Mouse (Mus musculus): ENCODE data around the gene Tecpr2. TPM values are rescaled to one million over a fixed set of nuclear protein-coding genes. Genes with fewer than 3 reads are reported as not detected.

The Tecpr2 gene
- polyA plus RNA-seq, 1 experiment from 2014 or later: 8.3 TPM

GRCm38 (mm10) chr12:110986536-110987425 is 97.7 kb downstream of the Tecpr2 start:
- whole genome bisulfite sequencing: 82% methylated on average over 11 of the region's 11 CpGs
- Histone ChIP-seq H3K4me1 (peaks cover 7% of the 10 kb centered on the region), H3K27me3 (no peaks in the 10 kb centered on the region), H3K36me3 (replicated peaks) (no peaks in the 10 kb centered on the region), H3K9me3 (no peaks in the 10 kb centered on the region), H3K4me2 (no peak overlapping the region), H3K27ac (no peak overlapping the region), H3K4me3 (replicated peaks) (no peak overlapping the region), H3K9ac (no peak overlapping the region)
- ATAC-seq (ENCODE audit: low FRiP score): no peak

- Histone ChIP-seq H3K4me3 (replicated peaks) (no peak overlapping the region), H3K4me1 (peaks cover 12% of the 10 kb centered on the region), H3K27me3 (0 out of 2 replicates have a peak, but pooled peaks cover 1% of the 10 kb centered on the region), H3K9me3 (no peaks in the 10 kb centered on the region), H3K36me3 (replicated peaks) (no peaks in the 10 kb centered on the region), H3K9ac (no peak overlapping the region), H3K4me2 (no peak overlapping the region), H3K27ac (no peak overlapping the region)
- WGBS: 91% methylated on average over 3 of the region's 3 CpGs
- no peak for ATAC-seq (ENCODE audit: low FRiP score)
Measured at GRCm38 (mm10) chr12:110989409-110989808, 100.3 kb downstream of the Tecpr2 start.

DNA sequence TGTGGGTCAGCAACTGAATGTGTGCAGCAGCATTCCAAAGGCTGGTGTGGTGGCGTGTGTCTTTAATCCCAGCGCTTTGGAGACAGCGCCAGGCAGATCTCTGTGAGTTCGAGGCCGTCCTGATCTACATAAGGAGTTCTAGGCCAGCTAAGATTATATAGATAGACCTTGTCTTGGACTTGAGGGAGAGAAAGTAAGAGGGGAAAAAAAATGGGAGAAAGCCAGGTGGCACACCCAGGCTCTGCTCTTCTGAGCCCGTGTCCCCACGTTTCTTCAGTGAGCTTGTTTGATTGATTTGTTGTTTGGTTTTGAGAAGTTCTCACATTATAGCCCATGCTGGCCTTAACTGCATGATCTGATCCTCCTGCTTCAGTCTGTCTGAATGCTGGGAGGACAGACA is 101.4 kb downstream of the Tecpr2 start:
- 89% methylated on average over 7 of the region's 7 CpGs for WGBS
- H3K27me3 ChIP-seq: 0 out of 2 replicates have a peak, but pooled peaks cover 4% of the 10 kb centered on the region
- peaks cover 12% of the 10 kb centered on the region for H3K4me1 ChIP-seq
- H3K4me3 ChIP-seq (replicated peaks): no peak overlapping the region
- H3K36me3 ChIP-seq (replicated peaks): no peaks in the 10 kb centered on the region
- H3K9me3 ChIP-seq: no peaks in the 10 kb centered on the region
- H3K27ac ChIP-seq: no peak overlapping the region
- H3K4me2 ChIP-seq: no peak overlapping the region
- no peak overlapping the region for H3K9ac ChIP-seq
- no peak for ATAC-seq (ENCODE audit: low FRiP score)

GRCm38 (mm10) chr12:110991361-110992127 is 102.5 kb downstream of the Tecpr2 start:
- H3K27ac ChIP-seq: peak overlapping the region; percentile 58; the same call in 1 of the 2 replicates
- H3K9ac ChIP-seq: peak overlapping the region; percentile 59; the same call in 1 of the 2 replicates
- no peaks in the 10 kb centered on the region for H3K9me3 ChIP-seq
- 2% methylated on average over 23 of the region's 23 CpGs for WGBS
- peak overlapping the region; percentile 52 for H3K4me3 ChIP-seq (replicated peaks)
- peak overlapping the region; percentile 63 for H3K4me2 ChIP-seq
- H3K4me1 ChIP-seq: peaks cover 12% of the 10 kb centered on the region
- H3K36me3 ChIP-seq (replicated peaks): no peaks in the 10 kb centered on the region
- ATAC-seq (ENCODE audit: low FRiP score): peak; percentile 88
- 0 out of 2 replicates have a peak, but pooled peaks cover 4% of the 10 kb centered on the region for H3K27me3 ChIP-seq

DNA sequence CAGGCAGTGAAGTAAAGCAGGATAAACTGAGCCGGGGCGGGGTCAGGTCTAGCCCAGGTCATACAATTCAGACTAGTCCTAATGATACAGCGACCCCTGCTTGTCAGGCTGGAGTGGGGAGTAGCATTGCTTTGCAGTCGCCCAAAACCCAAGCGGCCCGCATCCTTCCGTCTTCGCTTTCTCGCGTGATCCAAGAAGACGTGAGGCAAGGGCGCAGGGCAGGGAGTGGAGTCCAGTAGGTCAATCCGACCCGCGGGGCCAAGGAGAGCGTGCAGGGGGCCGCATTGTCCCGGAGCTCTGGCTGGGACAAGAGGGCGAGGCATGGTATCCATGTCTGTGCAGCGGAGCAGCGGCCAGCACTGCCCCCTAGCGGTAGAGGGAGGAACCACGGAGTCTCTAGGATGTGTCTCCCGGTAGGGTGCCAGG is 103.1 kb downstream of the Tecpr2 start:
- peak overlapping the region; percentile 58; the same call in 1 of the 2 replicates for H3K27ac ChIP-seq
- peak overlapping the region; percentile 63 for H3K4me2 ChIP-seq
- peak; percentile 84 for ATAC-seq (ENCODE audit: low FRiP score)
- H3K4me1 ChIP-seq: peaks cover 12% of the 10 kb centered on the region
- H3K36me3 ChIP-seq (replicated peaks): no peaks in the 10 kb centered on the region
- WGBS: under 1% methylated on average over 24 of the region's 24 CpGs
- H3K9me3 ChIP-seq: no peaks in the 10 kb centered on the region
- H3K27me3 ChIP-seq: 0 out of 2 replicates have a peak, but pooled peaks cover 4% of the 10 kb centered on the region
- H3K4me3 ChIP-seq (replicated peaks): peak overlapping the region; percentile 52
- H3K9ac ChIP-seq: peak overlapping the region; percentile 59

- ATAC-seq (ENCODE audit: low FRiP score): no peak
- Histone ChIP-seq H3K4me1 (peaks cover 12% of the 10 kb centered on the region), H3K27ac (no peak overlapping the region), H3K9me3 (peaks cover under 1% of the 10 kb centered on the region; the same call in 1 of the 2 replicates), H3K9ac (no peak overlapping the region), H3K27me3 (0 out of 2 replicates have a peak, but pooled peaks cover 4% of the 10 kb centered on the region), H3K4me3 (replicated peaks) (no peak overlapping the region; the same call in 1 of the 2 replicates), H3K4me2 (peak overlapping the region; percentile 63), H3K36me3 (replicated peaks) (no peaks in the 10 kb centered on the region)
- WGBS: 86% methylated on average over 12 of the region's 12 CpGs
Measured at GRCm38 (mm10) chr12:110992771-110993170, 103.7 kb downstream of the Tecpr2 start.

- 91% methylated on average over 3 of the region's 3 CpGs for WGBS
- Histone ChIP-seq H3K27ac (no peak overlapping the region), H3K4me2 (no peak overlapping the region), H3K9ac (no peak overlapping the region), H3K27me3 (0 out of 2 replicates have a peak, but pooled peaks cover 4% of the 10 kb centered on the region), H3K4me1 (peaks cover 12% of the 10 kb centered on the region), H3K4me3 (replicated peaks) (no peak overlapping the region), H3K9me3 (peaks cover 5% of the 10 kb centered on the region; the same call in 1 of the 2 replicates), H3K36me3 (replicated peaks) (no peaks in the 10 kb centered on the region)
- ATAC-seq (ENCODE audit: low FRiP score): no peak
Measured at GRCm38 (mm10) chr12:110993226-110993625, 104.2 kb downstream of the Tecpr2 start.

GRCm38 (mm10) chr12:110994666-110995065 is 105.6 kb downstream of the Tecpr2 start:
- 44% methylated on average over 12 of the region's 12 CpGs for WGBS
- Histone ChIP-seq H3K27me3 (0 out of 2 replicates have a peak, but pooled peaks cover 4% of the 10 kb centered on the region), H3K9ac (no peak overlapping the region), H3K27ac (no peak overlapping the region), H3K4me3 (replicated peaks) (no peak overlapping the region), H3K36me3 (replicated peaks) (no peaks in the 10 kb centered on the region), H3K9me3 (peaks cover 5% of the 10 kb centered on the region; the same call in 1 of the 2 replicates), H3K4me1 (peaks cover 12% of the 10 kb centered on the region), H3K4me2 (no peak overlapping the region)
- no peak for ATAC-seq (ENCODE audit: low FRiP score)

DNA sequence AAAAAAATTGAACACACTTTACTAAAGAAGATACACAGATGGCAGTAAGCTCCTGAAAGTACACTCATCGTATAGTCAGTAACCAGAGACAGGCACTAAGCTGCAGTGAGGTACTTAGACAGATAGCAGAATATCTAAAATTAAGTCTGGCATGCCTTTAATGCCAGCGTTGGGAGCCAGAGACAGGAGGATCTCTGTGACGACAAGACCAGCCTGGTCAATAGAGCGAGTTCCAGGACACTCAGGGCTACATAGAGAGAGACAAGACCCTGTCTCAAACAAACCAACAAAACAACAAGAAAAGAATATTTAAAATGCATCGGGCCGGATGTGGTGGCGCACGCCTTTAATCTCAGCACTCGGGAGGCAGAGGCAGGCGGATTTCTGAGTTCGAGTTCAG is 109.0 kb downstream of the Tecpr2 start:
- Histone ChIP-seq H3K4me1 (no peaks in the 10 kb centered on the region), H3K27ac (no peak overlapping the region), H3K4me3 (replicated peaks) (no peak overlapping the region), H3K9ac (no peak overlapping the region), H3K4me2 (no peak overlapping the region), H3K36me3 (replicated peaks) (no peaks in the 10 kb centered on the region), H3K9me3 (peaks cover 5% of the 10 kb centered on the region; the same call in 1 of the 2 replicates), H3K27me3 (0 out of 2 replicates have a peak, but pooled peaks cover 4% of the 10 kb centered on the region)
- no peak for ATAC-seq (ENCODE audit: low FRiP score)
- 96% methylated on average over 11 of the region's 11 CpGs for WGBS

DNA sequence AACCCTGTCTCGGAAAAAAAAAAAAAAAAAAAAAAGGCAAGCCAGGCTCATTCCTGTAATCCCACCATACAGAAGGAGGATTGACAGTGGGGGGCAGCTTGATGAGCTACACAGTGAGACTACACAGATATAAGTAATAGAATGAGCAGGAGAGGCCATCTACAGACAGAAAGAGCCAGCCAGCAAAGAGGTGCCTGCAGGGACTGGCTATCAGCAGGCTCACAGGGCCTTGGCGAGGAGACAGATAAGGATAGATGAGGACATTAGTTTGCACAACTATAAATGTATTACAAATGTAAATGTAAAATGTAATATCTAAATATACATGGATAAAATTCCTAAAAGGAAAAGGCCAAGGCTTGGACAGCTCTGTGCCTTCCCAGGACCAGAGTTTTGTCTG is 110.8 kb downstream of the Tecpr2 start:
- no peak overlapping the region for H3K9ac ChIP-seq
- H3K4me2 ChIP-seq: no peak overlapping the region
- H3K36me3 ChIP-seq (replicated peaks): no peaks in the 10 kb centered on the region
- H3K27me3 ChIP-seq: no peaks in the 10 kb centered on the region
- no peak for ATAC-seq (ENCODE audit: low FRiP score)
- no peaks in the 10 kb centered on the region for H3K4me1 ChIP-seq
- no peak overlapping the region for H3K27ac ChIP-seq
- 85% methylated on average over 2 of the region's 2 CpGs for WGBS
- peaks cover 5% of the 10 kb centered on the region; the same call in 1 of the 2 replicates for H3K9me3 ChIP-seq
- no peak overlapping the region for H3K4me3 ChIP-seq (replicated peaks)

- Histone ChIP-seq H3K4me2 (no peak overlapping the region), H3K27me3 (no peaks in the 10 kb centered on the region), H3K4me1 (0 out of 2 replicates have a peak, but pooled peaks cover under 1% of the 10 kb centered on the region), H3K4me3 (replicated peaks) (no peak overlapping the region), H3K36me3 (replicated peaks) (no peaks in the 10 kb centered on the region), H3K9me3 (peaks cover 5% of the 10 kb centered on the region; the same call in 1 of the 2 replicates), H3K27ac (no peak overlapping the region), H3K9ac (no peak overlapping the region)
- ATAC-seq (ENCODE audit: low FRiP score): no peak
- WGBS: 92% methylated on average over 7 of the region's 7 CpGs
Measured at GRCm38 (mm10) chr12:111000956-111001355, 111.9 kb downstream of the Tecpr2 start.

- Histone ChIP-seq H3K36me3 (replicated peaks) (no peaks in the 10 kb centered on the region), H3K27me3 (no peaks in the 10 kb centered on the region), H3K9me3 (no peaks in the 10 kb centered on the region), H3K4me1 (peaks cover 17% of the 10 kb centered on the region; the same call in 1 of the 2 replicates), H3K9ac (no peak overlapping the region), H3K4me2 (no peak overlapping the region), H3K27ac (no peak overlapping the region), H3K4me3 (replicated peaks) (no peak overlapping the region)
- ATAC-seq (ENCODE audit: low FRiP score): no peak
- 81% methylated on average over 9 of the region's 9 CpGs for WGBS
Measured at GRCm38 (mm10) chr12:111004142-111004541, 115.1 kb downstream of the Tecpr2 start.

Data from forebrain, embryonic 12.5 days (tissue).